Mouse (Mus musculus) layer of hippocampus, postnatal 10 days (tissue): Measurements from ENCODE around the gene Rtca. TPM values are rescaled to one million over a fixed set of nuclear protein-coding genes. Genes with fewer than 3 reads are reported as not detected.
A peak's percentile ranks its signal among the peaks of the same experiment; 100 is the strongest.

ENCODE experiments used
- DNase-seq, 2 experiments: peaks; one replicate each; pipeline ENCODE4 v3.0.0; 2021; ENCODE audit warnings: low spot score in 2 of 2
- long read RNA-seq: library from polyadenylated mRNA; stranded (forward); transcript quantifications from one replicate; pipeline ENCODE4 v2.0.0, GENCODE M21; 2023
- total RNA-seq, 2 experiments: library from RNA; stranded (reverse); gene quantifications; 2 replicates each; pipeline ENCODE4 v1.2.3; 2021

The Rtca gene
- 10 to 100 TPM; 68.1 to 70.0 TPM for total RNA-seq
- long read RNA-seq, transcript Rtca-201 (11 exons, 1,594 nt) = major isoform, 55 of 86 reads
- long read RNA-seq, partial matches to known transcripts = 5 of 86 reads
- long read RNA-seq, other reads (novel, unspliced or antisense) = 25 of 86 reads

DNA sequence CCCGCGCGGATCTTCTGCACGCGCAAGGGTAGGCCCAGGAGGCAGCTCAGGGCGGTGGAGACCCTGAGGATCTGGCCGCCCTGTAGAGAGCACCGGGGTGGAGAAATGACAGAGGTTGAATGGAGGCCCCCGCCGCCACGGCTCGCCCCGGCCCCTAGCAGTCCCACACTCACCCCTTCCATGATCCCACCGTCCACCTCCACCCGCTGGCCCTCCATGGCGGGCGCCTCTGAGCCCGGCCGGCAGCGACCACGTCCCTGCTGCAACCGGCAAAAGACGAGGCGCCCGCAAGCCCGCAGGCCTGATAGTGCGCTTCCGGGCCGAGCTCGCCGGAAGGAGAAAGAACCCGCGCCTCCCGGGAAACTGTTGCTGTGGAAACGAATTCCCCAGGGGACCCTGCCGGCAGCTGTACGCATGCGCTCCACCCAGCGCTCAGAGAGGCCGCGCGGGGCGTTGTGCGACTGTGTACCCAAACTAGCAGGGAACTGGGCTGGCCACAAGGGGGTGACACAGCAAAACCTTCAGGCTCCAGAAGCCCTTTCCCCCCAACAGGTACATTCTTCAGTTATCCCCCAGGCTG is at the start of gene Rtca:
TSS of gene Rtca (minus strand) at position 437 of the 580 bp plus-strand sequence.
- peak; percentile 99 for DNase-seq

GRCm38 (mm10) chr3:116551362-116551761 is 43.4 kb upstream of the Rtca start:
- no peak for DNase-seq

DNA sequence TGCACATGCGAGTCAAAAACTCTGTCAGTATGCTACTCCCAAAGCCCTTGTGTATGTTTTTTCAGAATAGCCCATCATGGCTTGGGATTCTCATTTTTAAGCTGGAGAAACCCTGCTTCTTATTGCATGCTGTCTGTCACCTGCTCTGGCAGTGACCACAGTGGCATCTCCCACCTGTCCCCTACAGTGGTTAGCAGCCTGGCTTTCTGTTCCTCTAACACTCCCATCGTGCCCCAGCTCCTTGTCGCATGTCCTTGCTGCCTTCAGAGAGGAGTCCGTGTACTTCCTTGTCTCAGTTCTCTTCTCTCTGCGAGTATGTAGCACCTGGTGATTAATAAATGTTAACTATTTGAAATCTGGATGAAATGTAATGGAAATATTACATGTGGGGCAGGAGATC is 39.4 kb upstream of the Rtca start:
- no peak for DNase-seq

DNA sequence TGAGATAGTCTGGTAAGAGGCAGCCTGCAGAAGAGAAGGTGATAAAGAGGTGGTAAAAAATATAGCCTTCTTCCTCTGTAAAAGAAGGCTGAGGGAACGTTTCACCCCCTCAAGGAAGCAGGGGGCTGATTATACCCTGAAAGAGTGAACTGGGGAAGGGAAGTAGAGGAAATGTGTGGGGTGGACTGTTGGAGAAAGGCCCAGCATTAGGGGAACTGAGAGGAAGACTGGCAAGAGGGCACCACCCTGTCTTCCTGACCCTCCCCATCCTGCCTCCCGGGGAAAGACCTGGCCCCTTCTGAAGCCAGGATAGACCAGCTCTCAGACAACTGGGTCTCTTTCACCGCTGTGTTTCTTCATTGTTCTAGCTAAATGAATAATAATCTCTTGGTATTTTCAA is 34.5 kb upstream of the Rtca start:
- DNase-seq = no peak

- no peak for DNase-seq
These were observed 34.1 kb upstream of the Rtca start for GRCm38 (mm10) chr3:116542070-116542469.

- DNase-seq = no peak
These were observed 29.2 kb upstream of the Rtca start for GRCm38 (mm10) chr3:116537200-116537573.

GRCm38 (mm10) chr3:116536428-116537199 is 28.6 kb upstream of the Rtca start:
- no peak for DNase-seq

DNA sequence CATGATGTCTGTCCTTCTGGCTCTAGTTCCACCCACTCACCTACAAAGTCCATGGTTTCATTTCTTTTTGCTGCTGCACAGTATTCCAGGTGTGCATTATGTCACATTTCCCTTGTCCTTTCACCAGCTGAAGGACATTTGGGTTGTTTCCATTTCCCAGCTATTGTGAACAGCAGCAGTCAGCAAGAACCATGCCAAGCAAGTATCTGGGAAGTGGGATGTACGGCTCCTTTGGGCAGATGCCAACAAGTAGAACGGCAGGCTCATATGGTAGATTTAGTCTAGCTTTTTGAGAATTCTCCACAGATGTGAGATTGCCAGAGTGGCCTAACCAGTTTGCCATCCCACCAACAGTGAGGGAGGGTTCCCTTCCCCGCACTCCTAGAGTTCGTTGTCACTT is 22.8 kb upstream of the Rtca start:
- DNase-seq = no peak

DNA sequence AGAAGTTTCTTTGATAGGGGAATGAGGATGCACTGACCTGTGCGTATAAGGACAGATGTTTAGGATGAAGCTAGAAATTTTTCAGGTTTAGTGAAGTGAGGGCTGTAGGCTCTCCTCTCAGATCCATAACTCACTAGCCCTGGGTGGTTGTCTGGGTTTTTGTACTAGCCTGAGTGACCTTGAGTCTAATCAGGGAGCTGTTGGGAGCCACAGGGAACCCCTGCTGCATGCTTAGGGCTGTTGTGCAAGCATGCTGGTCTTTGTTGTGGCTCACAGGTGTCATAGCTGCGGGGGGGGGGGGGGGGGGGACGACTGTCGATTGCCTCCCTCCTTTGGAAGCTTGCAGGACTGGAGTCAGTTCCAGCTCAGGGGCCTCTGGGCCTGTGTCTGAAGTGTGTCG is 21.7 kb upstream of the Rtca start:
- no peak for DNase-seq

DNA sequence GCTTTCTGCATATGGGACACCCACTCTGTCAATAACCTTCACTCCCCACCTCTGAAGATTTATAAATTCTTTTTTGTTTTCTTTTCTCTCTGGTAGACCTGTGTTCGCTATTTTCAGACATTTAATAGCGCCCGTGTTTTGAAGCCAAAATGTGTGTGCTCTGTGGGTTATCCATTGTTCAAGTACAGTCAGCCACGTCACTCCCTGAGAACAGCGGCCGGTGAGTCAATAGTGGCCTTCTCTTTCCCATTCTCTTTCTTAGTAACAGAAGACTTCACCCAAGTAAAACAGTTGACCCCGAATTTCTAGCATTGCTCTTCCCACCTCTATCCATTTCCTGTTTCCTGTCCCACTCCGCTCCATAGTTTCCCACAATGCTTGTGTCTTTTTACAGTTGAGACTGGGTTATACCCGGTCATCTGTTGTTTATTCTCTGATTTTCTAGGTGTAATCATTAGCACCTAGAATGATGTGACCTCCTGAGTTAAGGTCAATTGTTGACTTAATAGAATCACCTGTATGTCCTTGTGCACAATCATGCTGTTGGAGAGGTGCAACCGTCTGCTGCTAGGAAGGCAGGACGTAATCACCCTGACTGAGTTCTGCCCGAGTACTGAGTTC is 12.2 kb upstream of the Rtca start:
- no peak for DNase-seq

DNA sequence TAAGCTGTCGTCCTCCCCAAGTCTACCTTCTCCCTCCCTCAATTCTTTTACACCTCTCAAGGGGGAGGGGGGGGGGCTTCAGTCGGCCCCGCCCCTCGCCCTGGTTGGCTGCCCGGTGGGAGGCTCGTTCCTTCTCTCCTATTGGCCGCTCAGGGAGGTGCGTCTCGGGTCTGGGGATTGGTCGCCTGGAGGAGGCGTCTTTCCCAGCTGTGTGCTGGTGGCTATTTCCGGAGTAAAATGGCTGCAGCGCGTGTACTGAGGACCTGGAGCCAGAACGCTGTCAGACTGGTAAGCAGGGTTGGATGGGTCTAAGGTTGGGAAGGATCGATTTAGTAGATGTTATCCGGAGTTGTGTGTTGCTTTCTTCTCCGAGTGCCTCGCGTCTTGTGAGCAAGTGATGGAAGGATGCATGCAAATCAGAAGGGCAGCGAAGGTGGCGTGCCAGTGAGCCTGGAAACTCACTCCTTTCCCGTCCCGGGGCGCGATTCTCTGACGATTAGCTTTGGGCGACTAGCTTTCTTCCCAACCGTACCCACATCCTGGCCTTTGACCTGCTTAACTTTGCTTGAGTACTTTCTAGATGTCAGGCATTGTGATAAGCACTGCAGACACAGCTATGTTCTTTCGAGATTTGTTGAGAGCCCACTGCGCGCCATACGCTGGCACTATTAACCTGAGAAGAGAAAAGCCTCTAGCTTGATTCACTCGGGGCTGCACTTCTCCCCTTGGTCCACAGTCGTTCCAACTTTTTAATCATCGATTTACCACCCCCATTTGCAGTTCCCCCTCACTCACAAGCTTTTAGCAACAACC is 5.1 kb upstream of the Rtca start, which contains the start of gene Dbt:
TSS of gene Dbt (plus strand) at position 167 of the 813 bp plus-strand sequence.
- DNase-seq = peak; percentile 82 to 88

DNA sequence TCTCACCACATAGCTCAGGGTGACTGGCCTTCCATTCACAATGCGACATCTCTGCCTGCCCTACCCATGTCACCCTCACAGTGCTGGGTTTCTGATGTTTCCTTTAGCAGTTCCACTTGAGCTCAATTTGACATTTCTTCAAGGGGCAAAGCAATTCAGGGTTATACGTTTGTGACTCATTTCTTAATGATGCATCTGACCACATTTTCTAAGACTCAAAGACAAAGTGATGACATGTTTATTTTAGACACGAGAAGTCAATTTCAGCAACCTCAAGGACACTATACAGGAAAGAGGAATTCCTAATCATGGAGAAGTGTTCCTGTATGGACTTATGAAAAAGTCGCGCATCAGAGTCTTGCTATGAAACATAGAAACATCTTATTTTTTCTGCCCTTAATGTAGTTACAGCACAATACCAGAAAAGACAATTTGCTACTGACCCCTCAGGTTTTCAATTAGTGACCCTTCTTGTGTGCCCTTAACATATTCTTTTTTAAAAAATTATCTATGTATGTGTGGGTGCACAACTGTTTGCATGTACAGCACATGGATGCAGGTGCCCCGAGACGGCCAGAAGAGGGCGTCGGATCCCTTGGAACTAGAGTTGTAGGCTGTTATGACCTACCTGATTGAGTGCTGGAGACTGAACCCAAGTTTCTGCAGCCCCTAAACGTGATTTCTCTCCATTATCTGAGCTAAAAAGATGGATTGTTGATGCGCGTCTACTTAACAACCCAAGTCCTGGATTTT is 4.3 kb upstream of the Rtca start:
- DNase-seq = no peak

- DNase-seq = no peak
These were observed 12.3 kb downstream of the Rtca start for GRCm38 (mm10) chr3:116495671-116496070.

- no peak for DNase-seq
These were observed 14.3 kb downstream of the Rtca start for GRCm38 (mm10) chr3:116493658-116494057.

DNA sequence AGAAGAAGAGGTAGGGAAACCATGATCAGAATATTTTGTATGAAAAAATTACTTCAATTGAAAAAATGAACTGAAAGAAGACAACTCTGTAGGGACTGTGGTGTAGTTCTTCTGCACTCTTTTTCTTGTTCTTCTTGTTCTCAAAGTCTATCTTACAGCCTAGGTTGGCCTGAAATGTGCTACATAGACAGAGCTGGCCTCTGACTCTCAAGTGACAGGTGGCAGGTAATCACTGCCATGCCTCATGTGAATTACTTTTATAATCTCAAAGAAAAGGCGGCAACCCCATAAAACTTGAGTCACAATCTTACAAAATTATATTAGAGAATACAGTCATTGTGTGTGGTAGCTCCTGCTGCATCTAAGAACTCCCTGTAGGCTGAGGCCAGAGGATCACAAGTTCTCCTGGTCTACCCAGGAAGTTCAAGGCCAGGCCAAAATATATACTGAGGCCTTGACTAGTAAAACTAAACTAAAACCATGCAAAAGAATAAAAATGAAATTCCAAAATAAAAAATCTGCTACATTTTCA is 16.0 kb downstream of the Rtca start:
- no peak for DNase-seq

- DNase-seq = no peak
These were observed 17.1 kb downstream of the Rtca start for GRCm38 (mm10) chr3:116490920-116491319.

GRCm38 (mm10) chr3:116483271-116483670 is 24.7 kb downstream of the Rtca start:
- DNase-seq = no peak

GRCm38 (mm10) chr3:116482724-116483123 is 25.3 kb downstream of the Rtca start:
- no peak for DNase-seq

- DNase-seq = no peak
These were observed 27.1 kb downstream of the Rtca start for GRCm38 (mm10) chr3:116480937-116481336.

DNA sequence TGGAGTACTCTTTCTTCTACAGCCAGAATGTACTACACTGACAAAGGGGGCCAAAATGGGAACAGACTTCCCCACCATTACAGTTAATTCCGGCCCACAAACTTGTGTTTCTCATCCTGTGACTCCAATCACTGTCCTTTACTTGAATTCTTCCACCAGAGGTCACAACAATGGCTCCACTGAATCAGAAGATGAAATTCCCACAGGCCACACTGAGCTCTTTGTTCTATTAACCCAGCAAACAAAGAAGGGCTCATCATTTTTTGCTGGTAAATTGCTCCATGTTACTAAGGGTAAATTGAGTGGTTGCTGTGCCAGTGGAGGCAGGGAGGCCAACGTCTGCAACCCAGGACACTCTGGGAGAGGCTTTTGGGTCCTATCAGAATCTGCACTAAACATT is 27.9 kb downstream of the Rtca start:
- DNase-seq = no peak
